ENCODE assay signal across 14 mouse cellular contexts in the genomic region with DNA sequence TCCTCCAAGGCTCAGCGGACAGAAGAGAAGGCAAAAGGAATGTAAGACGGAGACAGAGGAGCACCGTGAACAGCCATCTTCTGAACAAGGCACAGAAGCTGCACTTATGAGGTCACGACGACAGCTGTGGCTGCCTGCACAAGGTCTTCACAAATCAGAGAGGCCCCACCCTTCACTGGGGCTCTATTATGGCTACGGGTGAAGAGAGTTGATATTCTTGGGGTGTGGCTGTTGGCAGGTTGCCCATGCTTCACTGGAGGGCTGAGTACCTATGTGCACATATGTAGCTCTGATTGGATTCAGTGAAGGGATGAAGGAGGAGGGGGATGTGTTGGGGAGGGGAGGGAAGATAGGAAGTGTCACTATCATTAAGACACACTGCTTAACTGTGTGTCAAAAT. TPM values are rescaled to one million over a fixed set of nuclear protein-coding genes. Genes with fewer than 3 reads are reported as not detected.
DNase-seq lines count a peak whose midpoint lies in the region; ATAC-seq and TF ChIP-seq lines count a peak whose summit lies in the region.
"Had no signal": no experiment of that assay in that cellular context is flagged by ENCODE, and none has a peak within 500 bp of the region (broad histone marks: within the 10 kb centered on the region; RNA-seq: fewer than 3 reads in every experiment).

No protein-coding gene starts in this region.

- WGBS in heart, adult 2 months, result 50% methylated on average over 6 of the region's 6 CpGs
- WGBS in heart, embryonic 11.5 days (ENCODE audit: insufficient replicate concordance), result 71% methylated on average over 6 of the region's 6 CpGs
- WGBS in liver, postnatal 0 days (ENCODE audit: insufficient replicate concordance), result 45% methylated on average over 6 of the region's 6 CpGs
- 70% methylated on average over 6 of the region's 6 CpGs for WGBS in forebrain, embryonic 14.5 days

- TF ChIP-seq CTCF in heart, adult 2 months (IDR thresholded peaks at IDR 0.05), result no peak
- TF ChIP-seq CTCF in testis, adult 2 months (IDR thresholded peaks at IDR 0.05; ENCODE audit: control insufficient read depth, insufficient read depth, insufficient replicate concordance, low read depth, low read length), result no peak
- TF ChIP-seq CTCF in liver, postnatal 0 days (IDR thresholded peaks at IDR 0.05; ENCODE audit: low read depth), result no peak

- no peaks in the 10 kb centered on the region for H3K9me3 ChIP-seq in heart, embryonic 11.5 days (replicated peaks; ENCODE audit: control insufficient read depth, low read length)
- H3K9me3 ChIP-seq in liver, postnatal 0 days (ENCODE audit: low read length), result no peaks in the 10 kb centered on the region
- H3K9me3 ChIP-seq in forebrain, embryonic 14.5 days (replicated peaks; ENCODE audit: control insufficient read depth, low read length), result no peaks in the 10 kb centered on the region
- H3K9me3 ChIP-seq: forebrain, embryonic 13.5 days; midbrain, embryonic 12.5 days had no signal

- peak overlapping the region; percentile 17; the same call in 1 of the 2 replicates for H3K27ac ChIP-seq in heart, adult 2 months
- H3K27ac ChIP-seq in heart, embryonic 11.5 days (ENCODE audit: low read depth, low read length), result no peak overlapping the region
- peak overlapping the region; percentile 43; the same call in 1 of the 2 replicates for H3K27ac ChIP-seq in testis, adult 2 months (ENCODE audit: control insufficient read depth, insufficient read depth, low read depth, low read length)
- H3K27ac ChIP-seq in liver, postnatal 0 days (ENCODE audit: low read depth), result peak overlapping the region; percentile 59
- H3K27ac ChIP-seq in forebrain, embryonic 14.5 days (ENCODE audit: low read depth, low read length), result no peak overlapping the region
- H3K27ac ChIP-seq: forebrain, embryonic 13.5 days; midbrain, embryonic 12.5 days had no signal

- no peak overlapping the region for H3K4me3 ChIP-seq in heart, adult 2 months
- H3K4me3 ChIP-seq in heart, embryonic 11.5 days (ENCODE audit: low read depth, low read length), result no peak overlapping the region
- no peak overlapping the region for H3K4me3 ChIP-seq in testis, adult 2 months (ENCODE audit: control insufficient read depth, low read depth, low read length)
- no peak overlapping the region for H3K4me3 ChIP-seq in liver, postnatal 0 days (ENCODE audit: low read depth, low read length)
- H3K4me3 ChIP-seq in forebrain, embryonic 14.5 days (ENCODE audit: low read depth, low read length), result no peak overlapping the region
- H3K4me3 ChIP-seq: forebrain, embryonic 13.5 days; midbrain, embryonic 12.5 days had no signal

- H3K36me3 ChIP-seq in heart, adult 2 months (ENCODE audit: control insufficient read depth, insufficient read depth, low read length), result peaks cover 3% of the 10 kb centered on the region; the same call in 1 of the 2 replicates
- H3K36me3 ChIP-seq in heart, embryonic 11.5 days (ENCODE audit: control insufficient read depth, insufficient read depth, low read length), result no peaks in the 10 kb centered on the region
- H3K36me3 ChIP-seq in testis, adult 2 months (ENCODE audit: control insufficient read depth, insufficient read depth, low read length), result no peaks in the 10 kb centered on the region
- H3K36me3 ChIP-seq in liver, postnatal 0 days (replicated peaks; ENCODE audit: insufficient read depth, low read length), result no peaks in the 10 kb centered on the region
- H3K36me3 ChIP-seq in forebrain, embryonic 14.5 days (ENCODE audit: control insufficient read depth, insufficient read depth, low read length), result no peaks in the 10 kb centered on the region
- H3K36me3 ChIP-seq: midbrain, embryonic 12.5 days had no signal

- H3K9ac ChIP-seq in heart, adult 2 months (ENCODE audit: low read depth, low read length), result no peak overlapping the region
- H3K9ac ChIP-seq in heart, embryonic 11.5 days (ENCODE audit: low read depth, low read length), result no peak overlapping the region
- peak overlapping the region; percentile 22 for H3K9ac ChIP-seq in liver, postnatal 0 days (replicated peaks)
- no peak overlapping the region for H3K9ac ChIP-seq in forebrain, embryonic 14.5 days (ENCODE audit: low read length)
- H3K9ac ChIP-seq: forebrain, embryonic 13.5 days; midbrain, embryonic 12.5 days had no signal

- TF ChIP-seq POLR2A in heart, adult 2 months (IDR thresholded peaks at IDR 0.05; ENCODE audit: insufficient read depth, low read depth, low read length), result no peak
- no peak for TF ChIP-seq POLR2A in testis, adult 2 months (IDR thresholded peaks at IDR 0.05; ENCODE audit: control insufficient read depth, low read depth, low read length)

- H3K27me3 ChIP-seq in heart, adult 2 months (ENCODE audit: control insufficient read depth, insufficient read depth, low read length), result no peaks in the 10 kb centered on the region
- peaks cover 2% of the 10 kb centered on the region; the same call in 1 of the 2 replicates for H3K27me3 ChIP-seq in heart, embryonic 11.5 days (ENCODE audit: control insufficient read depth, insufficient read depth, low read length)
- H3K27me3 ChIP-seq in testis, adult 2 months (ENCODE audit: control insufficient read depth, insufficient read depth, low read length), result no peaks in the 10 kb centered on the region
- no peaks in the 10 kb centered on the region for H3K27me3 ChIP-seq in liver, postnatal 0 days (ENCODE audit: insufficient read depth, low read length)
- H3K27me3 ChIP-seq in forebrain, embryonic 14.5 days (replicated peaks; ENCODE audit: control insufficient read depth, insufficient read depth, low read length), result no peaks in the 10 kb centered on the region
- H3K27me3 ChIP-seq: forebrain, embryonic 13.5 days had no signal

- intact Hi-C loops in heart, adult 2 months (cut with DNase I), result loop anchor here (2.0 to 10.0 kb wide), 2 partner anchors 30 to 256 kb away; a partner anchor contains a TSS

- no peaks in the 10 kb centered on the region for H3K79me2 ChIP-seq in heart, adult 2 months (replicated peaks; ENCODE audit: control insufficient read depth, insufficient read depth, low read length)

- H3K4me2 ChIP-seq in heart, embryonic 11.5 days, result no peak overlapping the region
- peak overlapping the region; percentile 22; the same call in 1 of the 2 replicates for H3K4me2 ChIP-seq in liver, postnatal 0 days (ENCODE audit: low read depth, low read length)
- H3K4me2 ChIP-seq in forebrain, embryonic 14.5 days (ENCODE audit: low read length), result no peak overlapping the region
- H3K4me2 ChIP-seq: forebrain, embryonic 13.5 days; midbrain, embryonic 12.5 days had no signal

- no peak for ATAC-seq in heart, embryonic 11.5 days (replicated peaks; ENCODE audit: insufficient number of reproducible peaks, low FRiP score, low TSS enrichment)
- ATAC-seq in liver, postnatal 0 days, result peak; percentile 18
- ATAC-seq in forebrain, embryonic 14.5 days, result no peak
- ATAC-seq: forebrain, embryonic 13.5 days had no signal

- TF ChIP-seq EP300 in heart, adult 2 months (IDR thresholded peaks at IDR 0.05; ENCODE audit: insufficient read depth, low read depth, low read length), result no peak
- TF ChIP-seq EP300 in liver, postnatal 0 days (IDR thresholded peaks at IDR 0.05; ENCODE audit: low read depth), result no peak

- H3K4me1 ChIP-seq in heart, adult 2 months (ENCODE audit: control insufficient read depth, insufficient read depth, low read length), result peaks cover 14% of the 10 kb centered on the region
- H3K4me1 ChIP-seq in heart, embryonic 11.5 days (ENCODE audit: control insufficient read depth, insufficient read depth, low read length), result no peaks in the 10 kb centered on the region; the same call in 1 of the 2 replicates
- H3K4me1 ChIP-seq in testis, adult 2 months (ENCODE audit: control insufficient read depth, insufficient read depth, low read length), result peaks cover 8% of the 10 kb centered on the region
- peaks cover 18% of the 10 kb centered on the region for H3K4me1 ChIP-seq in liver, postnatal 0 days (ENCODE audit: insufficient read depth)
- no peaks in the 10 kb centered on the region for H3K4me1 ChIP-seq in forebrain, embryonic 14.5 days (ENCODE audit: control insufficient read depth, insufficient read depth, low read length)
- H3K4me1 ChIP-seq: forebrain, embryonic 13.5 days; midbrain, embryonic 12.5 days had no signal

- DNase-seq in heart, adult 2 months, result no peak
- DNase-seq in testis, postnatal 14 days (ENCODE audit: low spot score), result no peak
- DNase-seq in liver, postnatal 0 days, result peak; percentile 62
- DNase-seq in adrenal gland, adult 8-10 months, result no peak
- no peak for DNase-seq in B cell, adult 2 months
- DNase-seq in forebrain, embryonic 14.5 days (ENCODE audit: low spot score), result no peak
- DNase-seq: cerebellum, adult 18-20 months had no signal

RNA-seq across cellular contexts. Expression of a gene that starts 11.9 kb away (rescaled TPM):
- under 1 TPM; 0.68 to 0.73 TPM for total RNA-seq in heart, adult 2 months (2021)
- 2.1 and 2.3 TPM in 2 replicates for polyA plus RNA-seq in heart, adult 2 months (2012; rRNA removed)
- 1.5 and 1.8 TPM in 2 replicates for polyA plus RNA-seq in heart, embryonic 11.5 days (2014; fragmentation: Nextera tagmentation; extraction: Ambion mirVana)
- polyA plus RNA-seq in testis, adult 2 months (2012; rRNA removed), result 0.07 and 0.18 TPM in 2 replicates
- 58.5 and 66.9 TPM in 2 replicates for polyA plus RNA-seq in liver, postnatal 0 days (2015; fragmentation: Nextera tagmentation; extraction: Ambion mirVana)
- 1 to 10 TPM in 3 of 4 experiments, under 1 TPM in 1; 0.87 to 4.0 (median 2.3) TPM for total RNA-seq in adrenal gland, adult 8-10 months (2022)
- 0.14 TPM in 1 of 2 replicates, not detected in the other for polyA plus RNA-seq in forebrain, embryonic 14.5 days (2014; fragmentation: Nextera tagmentation; extraction: Ambion mirVana)
- polyA plus RNA-seq: C2C12 had no signal

RNA-seq across cellular contexts. Expression of a gene that starts 26.9 kb away (rescaled TPM):
- 10 to 100 TPM; 14.1 to 14.6 TPM for total RNA-seq in heart, adult 2 months (2021)
- 32.6 and 40.9 TPM in 2 replicates for polyA plus RNA-seq in heart, adult 2 months (2012; rRNA removed)
- 44.2 and 48.3 TPM in 2 replicates for polyA plus RNA-seq in heart, embryonic 11.5 days (2014; fragmentation: Nextera tagmentation; extraction: Ambion mirVana)
- 68.3 and 75.0 TPM in 2 replicates for polyA plus RNA-seq in testis, adult 2 months (2012; rRNA removed)
- polyA plus RNA-seq in liver, postnatal 0 days (2015; fragmentation: Nextera tagmentation; extraction: Ambion mirVana), result 96.7 and 99.7 TPM in 2 replicates
- 100 to 1,000 TPM; 121 to 174 (median 163) TPM for total RNA-seq in adrenal gland, adult 8-10 months (2022)
- 29.7 and 31.6 TPM in 2 replicates for polyA plus RNA-seq in forebrain, embryonic 14.5 days (2014; fragmentation: Nextera tagmentation; extraction: Ambion mirVana)

RNA-seq across cellular contexts. Expression of a gene that starts 31.0 kb away (rescaled TPM):
- 10 to 100 TPM; 38.5 to 43.9 TPM for total RNA-seq in heart, adult 2 months (2021)
- polyA plus RNA-seq in heart, adult 2 months (2012; rRNA removed), result 84.9 and 97.4 TPM in 2 replicates
- polyA plus RNA-seq in heart, embryonic 11.5 days (2014; fragmentation: Nextera tagmentation; extraction: Ambion mirVana), result 157 and 168 TPM in 2 replicates
- polyA plus RNA-seq in testis, adult 2 months (2012; rRNA removed), result 196 and 204 TPM in 2 replicates
- polyA plus RNA-seq in liver, postnatal 0 days (2015; fragmentation: Nextera tagmentation; extraction: Ambion mirVana), result 59.2 and 61.0 TPM in 2 replicates
- 10 to 100 TPM; 62.9 to 67.8 (median 65.3) TPM for total RNA-seq in adrenal gland, adult 8-10 months (2022)
- 291 and 313 TPM in 2 replicates for polyA plus RNA-seq in forebrain, embryonic 14.5 days (2014; fragmentation: Nextera tagmentation; extraction: Ambion mirVana)

RNA-seq across cellular contexts. Expression of a gene that starts 32.4 kb away (rescaled TPM):
- total RNA-seq in heart, adult 2 months (2021), result under 1 TPM in 1 of 2 experiments, not detected in 1; 0.34 TPM
- 0.64 and 0.96 TPM in 2 replicates for polyA plus RNA-seq in heart, adult 2 months (2012; rRNA removed)
- not detected in 2 replicates for polyA plus RNA-seq in heart, embryonic 11.5 days (2014; fragmentation: Nextera tagmentation; extraction: Ambion mirVana)
- 31.2 and 31.6 TPM in 2 replicates for polyA plus RNA-seq in testis, adult 2 months (2012; rRNA removed)
- polyA plus RNA-seq in liver, postnatal 0 days (2015; fragmentation: Nextera tagmentation; extraction: Ambion mirVana), result 0.19 and 1.5 TPM in 2 replicates
- 1 to 10 TPM in 3 of 4 experiments, under 1 TPM in 1; 0.78 to 2.8 (median 1.2) TPM for total RNA-seq in adrenal gland, adult 8-10 months (2022)
- not detected in 2 replicates for polyA plus RNA-seq in forebrain, embryonic 14.5 days (2014; fragmentation: Nextera tagmentation; extraction: Ambion mirVana)
- total RNA-seq: left cerebral cortex, adult 8-10 months had no signal
- polyA plus RNA-seq: forebrain, embryonic 13.5 days; midbrain, embryonic 12.5 days; neural tube, embryonic 11.5 days had no signal

RNA-seq across cellular contexts. Expression of a gene that starts 34.1 kb away (rescaled TPM):
- total RNA-seq in heart, adult 2 months (2021), result 100 to 1,000 TPM; 207 to 232 TPM
- 199 and 200 TPM in 2 replicates for polyA plus RNA-seq in heart, adult 2 months (2012; rRNA removed)
- polyA plus RNA-seq in heart, embryonic 11.5 days (2014; fragmentation: Nextera tagmentation; extraction: Ambion mirVana), result 222 and 232 TPM in 2 replicates
- polyA plus RNA-seq in testis, adult 2 months (2012; rRNA removed), result 84.6 and 94.8 TPM in 2 replicates
- 133 and 139 TPM in 2 replicates for polyA plus RNA-seq in liver, postnatal 0 days (2015; fragmentation: Nextera tagmentation; extraction: Ambion mirVana)
- total RNA-seq in adrenal gland, adult 8-10 months (2022), result 10 to 100 TPM; 77.6 to 95.8 (median 90.1) TPM
- 143 and 155 TPM in 2 replicates for polyA plus RNA-seq in forebrain, embryonic 14.5 days (2014; fragmentation: Nextera tagmentation; extraction: Ambion mirVana)

Comparison
In these comparisons a context has a peak if more than half of its experiments do, and no peak if none do; other contexts are left out.
1. H3K27ac ChIP-seq: peak in heart, adult 2 months (single experiment), testis, adult 2 months (single experiment) and liver, postnatal 0 days (single experiment); none in heart, embryonic 11.5 days (single experiment) and forebrain, embryonic 14.5 days (single experiment).
2. RNA of a gene that starts 11.9 kb away (polyA plus RNA-seq): 58.5 to 66.9 TPM in liver, postnatal 0 days; 2.1 to 2.3 TPM in heart, adult 2 months, 1.5 to 1.8 TPM in heart, embryonic 11.5 days, 0.14 TPM in forebrain, embryonic 14.5 days and 0.07 to 0.18 TPM in testis, adult 2 months; every median in the first group is over 10 times any median in the second.